Mouse (Mus musculus): ENCODE measurements around the gene Cntfr.
"Not testable (repeated sequence)": the region's sequence is repeated elsewhere in the genome, so short reads cannot be mapped to it uniquely, and the experiment has no call there.

- TF ChIP-seq CTCF, POLR2A (IDR thresholded peaks at IDR 0.05; ENCODE audit: insufficient read depth, low read depth, low read length): not testable (repeated sequence)
Observed at GRCm38 (mm10) chr4:41688562-41688961, 8.3 kb downstream of the Cntfr start.
